Mouse (Mus musculus) neural tube, embryonic 11.5 days (tissue): ENCODE results near the gene Fbf1. TPM values are rescaled to one million over a fixed set of nuclear protein-coding genes. Genes with fewer than 3 reads are reported as not detected.

Experiments
- ATAC-seq: fragments of 200-750 bp; cut with Nextera tagmentation; 2 replicates; pipeline ENCODE4 v1.8.0; 2017; ENCODE audit warnings: moderate number of reproducible peaks, mild to moderate bottlenecking, moderate TSS enrichment, moderate library complexity; ENCODE audit not compliant: insufficient read depth, low FRiP score, low TSS enrichment
- DNase-seq: peaks from one replicate; pipeline ENCODE4 v3.0.0-alpha.2; 2015; ENCODE audit warnings: low spot score
- H3K27ac ChIP-seq: fragments of 300-500 bp; sonication (generic); 2 replicates; pipeline ENCODE4 v1.5.1; 2014; ENCODE audit warnings: low read depth, mild to moderate bottlenecking, low read length
- H3K27me3 ChIP-seq: fragments of 300-500 bp; sonication (generic); 2 replicates; pipeline ENCODE4 v1.6.1; 2014; ENCODE audit warnings: mild to moderate bottlenecking, low read length, mixed read lengths; ENCODE audit not compliant: control insufficient read depth, insufficient read depth
- H3K36me3 ChIP-seq: fragments of 300-500 bp; sonication (generic); 2 replicates; pipeline ENCODE4 v1.6.1; 2014; ENCODE audit warnings: mild to moderate bottlenecking, low read length, moderate library complexity, mixed read lengths; ENCODE audit not compliant: control insufficient read depth, insufficient read depth
- H3K4me1 ChIP-seq: fragments of 300-500 bp; sonication (generic); 2 replicates; pipeline ENCODE4 v1.6.1; 2014; ENCODE audit warnings: low read length, mixed read lengths; ENCODE audit not compliant: control insufficient read depth, insufficient read depth
- H3K4me2 ChIP-seq: fragments of 300-500 bp; sonication (generic); 2 replicates; pipeline ENCODE4 v1.6.1; 2014; ENCODE audit warnings: low read depth, mild to moderate bottlenecking, moderate library complexity
- H3K4me3 ChIP-seq: fragments of 300-500 bp; sonication (generic); 2 replicates; pipeline ENCODE4 v1.5.1; 2014; ENCODE audit warnings: low read depth, low read length
- H3K9ac ChIP-seq: fragments of 300-500 bp; sonication (generic); 2 replicates; pipeline ENCODE4 v1.6.1; 2014; ENCODE audit warnings: mild to moderate bottlenecking, low read length
- H3K9me3 ChIP-seq: fragments of 300-500 bp; sonication (generic); 2 replicates; pipeline ENCODE4 v1.6.1; 2016; ENCODE audit warnings: low read length; ENCODE audit not compliant: control insufficient read depth
- WGBS: fragments of 180-500 bp; shearing (Covaris S2); extraction: QIAGEN DNeasy Blood & Tissue Kit; methylation state at CpG from one replicate; pipeline ENCODE4 v1.1.7; 2014; 5-methylcytosine and 5-hydroxymethylcytosine counted together
- polyA plus RNA-seq: library from polyadenylated mRNA; unstranded; fragments of >200 nt; fragmentation: Nextera tagmentation; extraction: Ambion mirVana; gene quantifications from 2 replicates; pipeline ENCODE4 v1.2.1, GENCODE M21; 2014

Gene Fbf1
- polyA plus RNA-seq, 1 experiment from 2014 or later, result 37.0 TPM

- H3K9ac ChIP-seq, result no peak overlapping the region; the same call in 1 of the 2 replicates
- DNase-seq (no peak), ATAC-seq (no peak)
- H3K27me3 ChIP-seq, result no peaks in the 10 kb centered on the region
- no peaks in the 10 kb centered on the region for H3K36me3 ChIP-seq
- no peak overlapping the region for H3K4me3 ChIP-seq
- H3K27ac ChIP-seq, result no peak overlapping the region
- H3K4me2 ChIP-seq, result no peak overlapping the region
- 84% methylated on average over 5 of the region's 5 CpGs for whole genome bisulfite sequencing
- H3K9me3 ChIP-seq, result no peaks in the 10 kb centered on the region
- H3K4me1 ChIP-seq, result no peaks in the 10 kb centered on the region
These were observed 27.3 kb upstream of the Fbf1 start for GRCm38 (mm10) chr11:116195252-116195651.

GRCm38 (mm10) chr11:116194619-116195018 lies 26.7 kb upstream of the Fbf1 start:
- no peaks in the 10 kb centered on the region for H3K27me3 ChIP-seq
- no peaks in the 10 kb centered on the region for H3K9me3 ChIP-seq
- H3K9ac ChIP-seq, result no peak overlapping the region
- ATAC-seq (no peak), DNase-seq (no peak)
- H3K4me3 ChIP-seq, result no peak overlapping the region
- H3K36me3 ChIP-seq, result no peaks in the 10 kb centered on the region
- WGBS, result 96% methylated on average over 8 of the region's 8 CpGs
- H3K27ac ChIP-seq, result no peak overlapping the region
- no peaks in the 10 kb centered on the region for H3K4me1 ChIP-seq
- H3K4me2 ChIP-seq, result no peak overlapping the region

DNA sequence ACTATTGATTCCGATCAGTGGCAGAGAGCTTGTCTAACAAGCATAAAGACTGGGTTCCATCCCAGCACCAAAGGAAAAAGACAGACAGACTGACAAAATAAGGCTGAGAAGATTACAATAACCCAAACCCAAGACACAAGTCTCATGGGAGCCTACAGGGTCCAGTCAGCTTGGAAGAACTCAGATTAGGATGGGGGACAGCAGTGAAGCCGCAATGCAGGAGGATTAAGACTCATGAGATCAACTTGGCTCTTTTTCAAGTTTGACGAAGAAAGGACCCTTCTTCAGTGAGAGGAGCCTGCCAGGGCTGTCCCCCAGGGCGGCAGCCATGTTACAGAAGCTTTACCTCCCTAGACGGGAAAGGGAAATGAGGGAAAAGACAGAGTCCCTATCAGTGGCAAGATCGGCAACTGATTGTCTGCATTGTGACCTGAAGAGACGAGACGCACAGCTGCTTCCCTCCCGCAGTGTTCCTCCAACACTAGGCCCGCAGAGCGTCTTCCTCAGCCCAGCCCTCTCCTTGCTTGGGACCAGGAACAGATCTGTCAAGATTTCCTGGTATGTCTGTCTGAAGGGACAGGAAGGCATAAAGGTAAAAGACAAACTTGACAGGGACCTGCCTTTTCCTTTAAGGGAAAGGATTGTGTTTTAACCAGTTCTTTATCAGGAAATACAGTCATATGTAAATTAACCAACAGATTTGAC lies 19.4 kb upstream of the Fbf1 start:
- WGBS, result 54% methylated on average over 11 of the region's 11 CpGs
- no peaks in the 10 kb centered on the region for H3K4me1 ChIP-seq
- no peak overlapping the region for H3K4me3 ChIP-seq
- H3K27ac ChIP-seq, result no peak overlapping the region
- no peaks in the 10 kb centered on the region for H3K27me3 ChIP-seq
- H3K9me3 ChIP-seq, result no peaks in the 10 kb centered on the region
- no peak overlapping the region for H3K9ac ChIP-seq
- ATAC-seq (no peak), DNase-seq (no peak)
- H3K36me3 ChIP-seq, result peaks cover 2% of the 10 kb centered on the region; the same call in 1 of the 2 replicates
- H3K4me2 ChIP-seq, result no peak overlapping the region

DNA sequence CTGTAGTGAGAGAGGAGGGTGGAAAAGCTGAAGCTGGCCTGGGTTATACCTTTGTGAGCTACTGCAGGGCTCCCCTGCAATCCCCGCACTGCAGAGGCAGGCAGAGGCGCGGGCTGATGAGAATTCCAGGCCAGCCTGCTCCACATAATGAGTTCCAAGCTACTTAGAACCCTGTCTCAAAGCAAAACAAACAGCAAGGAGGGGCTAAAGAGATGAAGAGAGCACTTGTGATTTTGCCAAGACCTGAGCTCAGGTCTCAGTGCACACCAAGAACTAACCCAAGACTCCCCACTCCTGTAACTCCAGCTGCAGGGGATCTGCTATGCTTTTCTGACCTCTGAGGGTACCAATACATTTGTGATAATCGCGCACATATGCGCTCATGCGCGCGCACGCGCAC lies 18.4 kb upstream of the Fbf1 start:
- no peak overlapping the region for H3K27ac ChIP-seq
- no peaks in the 10 kb centered on the region for H3K9me3 ChIP-seq
- DNase-seq (no peak), ATAC-seq (no peak)
- H3K36me3 ChIP-seq, result peaks cover 2% of the 10 kb centered on the region; the same call in 1 of the 2 replicates
- H3K4me2 ChIP-seq, result no peak overlapping the region
- no peaks in the 10 kb centered on the region for H3K27me3 ChIP-seq
- H3K4me1 ChIP-seq, result no peaks in the 10 kb centered on the region
- no peak overlapping the region for H3K9ac ChIP-seq
- no peak overlapping the region for H3K4me3 ChIP-seq
- 85% methylated on average over 11 of the region's 11 CpGs for WGBS

DNA sequence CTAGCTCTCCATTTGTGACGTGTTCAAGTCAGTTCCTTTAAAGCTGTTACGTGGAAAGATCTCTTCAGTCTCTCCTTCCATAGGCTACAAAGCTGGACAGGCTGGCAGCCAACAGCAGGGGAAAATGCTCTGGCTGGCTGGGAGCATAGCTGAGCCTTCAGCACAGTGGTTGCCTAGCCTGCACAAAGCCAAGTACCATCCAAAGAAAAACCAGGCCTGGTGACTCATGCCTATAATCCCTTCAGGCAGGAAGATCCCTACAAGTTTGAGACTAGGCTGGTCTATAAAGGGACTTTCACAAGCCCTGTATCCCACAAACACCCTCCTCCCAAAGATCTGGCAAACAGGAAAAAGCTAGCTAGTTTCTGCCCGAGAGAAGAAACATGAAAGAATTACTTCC lies 17.9 kb upstream of the Fbf1 start:
- no peak for DNase-seq
- no peaks in the 10 kb centered on the region for H3K4me1 ChIP-seq
- H3K9me3 ChIP-seq, result no peaks in the 10 kb centered on the region
- H3K27ac ChIP-seq, result no peak overlapping the region
- peaks cover 2% of the 10 kb centered on the region; the same call in 1 of the 2 replicates for H3K36me3 ChIP-seq
- no peak overlapping the region for H3K4me3 ChIP-seq
- no peak overlapping the region for H3K9ac ChIP-seq
- no peaks in the 10 kb centered on the region for H3K27me3 ChIP-seq
- no peak overlapping the region for H3K4me2 ChIP-seq
- no peak for ATAC-seq
- 88% methylated on average over 3 of the region's 3 CpGs for WGBS

- peaks cover 11% of the 10 kb centered on the region for H3K36me3 ChIP-seq
- no peak overlapping the region for H3K4me2 ChIP-seq
- ATAC-seq (no peak), DNase-seq (no peak)
- no peak overlapping the region for H3K4me3 ChIP-seq
- no peak overlapping the region for H3K27ac ChIP-seq
- no peaks in the 10 kb centered on the region for H3K9me3 ChIP-seq
- no peak overlapping the region; the same call in 1 of the 2 replicates for H3K9ac ChIP-seq
- 90% methylated on average over 20 of the region's 20 CpGs for WGBS
- H3K27me3 ChIP-seq, result no peaks in the 10 kb centered on the region
- H3K4me1 ChIP-seq, result no peaks in the 10 kb centered on the region
These were observed 10.6 kb upstream of the Fbf1 start for GRCm38 (mm10) chr11:116178411-116179121.

DNA sequence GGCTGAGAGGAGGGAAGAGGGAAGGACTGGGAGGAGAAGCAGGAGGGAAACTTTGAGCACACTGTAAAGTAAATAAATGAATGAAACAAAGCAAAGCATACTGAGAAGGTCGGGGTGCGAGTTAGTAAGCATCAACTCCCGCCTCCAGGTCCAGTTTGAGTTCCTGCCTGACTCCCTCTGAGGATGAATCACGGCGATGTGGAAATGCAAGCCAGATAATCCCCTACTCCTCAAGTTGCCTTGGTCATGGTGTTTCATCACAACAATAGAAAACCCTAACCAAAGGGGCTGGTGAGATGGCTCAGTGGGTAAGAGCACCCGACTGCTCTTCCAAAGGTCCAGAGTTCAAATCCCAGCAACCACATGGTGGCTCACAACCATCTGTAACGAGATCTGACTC lies 8.0 kb upstream of the Fbf1 start:
- H3K27ac ChIP-seq, result no peak overlapping the region
- H3K4me3 ChIP-seq, result no peak overlapping the region
- DNase-seq, result no peak
- WGBS, result 81% methylated on average over 7 of the region's 7 CpGs
- no peak overlapping the region for H3K9ac ChIP-seq
- no peak overlapping the region for H3K4me2 ChIP-seq
- no peak for ATAC-seq
- H3K36me3 ChIP-seq, result peaks cover 11% of the 10 kb centered on the region
- H3K9me3 ChIP-seq, result no peaks in the 10 kb centered on the region
- no peaks in the 10 kb centered on the region for H3K27me3 ChIP-seq
- no peaks in the 10 kb centered on the region for H3K4me1 ChIP-seq

- Histone ChIP-seq H3K9ac (no peak overlapping the region), H3K27ac (no peak overlapping the region), H3K4me1 (no peaks in the 10 kb centered on the region), H3K9me3 (no peaks in the 10 kb centered on the region), H3K4me2 (no peak overlapping the region), H3K27me3 (no peaks in the 10 kb centered on the region), H3K4me3 (no peak overlapping the region), H3K36me3 (peaks cover 11% of the 10 kb centered on the region)
- no peak for DNase-seq
- no peak for ATAC-seq
- WGBS, result 91% methylated on average over 22 of the region's 22 CpGs
These were observed 6.9 kb upstream of the Fbf1 start for GRCm38 (mm10) chr11:116174775-116175448.
